Mouse (Mus musculus): ENCODE results near the gene Atp8b3. TPM values are rescaled to one million over a fixed set of nuclear protein-coding genes. Genes with fewer than 3 reads are reported as not detected.

Atp8b3 gene
- polyA plus RNA-seq (2012; rRNA removed) (0.01 and 0.02 TPM in 2 replicates), polyA plus RNA-seq (2014; fragmentation: Nextera tagmentation; extraction: Ambion mirVana) (0.05 TPM in 1 of 2 replicates, not detected in the other)

DNA sequence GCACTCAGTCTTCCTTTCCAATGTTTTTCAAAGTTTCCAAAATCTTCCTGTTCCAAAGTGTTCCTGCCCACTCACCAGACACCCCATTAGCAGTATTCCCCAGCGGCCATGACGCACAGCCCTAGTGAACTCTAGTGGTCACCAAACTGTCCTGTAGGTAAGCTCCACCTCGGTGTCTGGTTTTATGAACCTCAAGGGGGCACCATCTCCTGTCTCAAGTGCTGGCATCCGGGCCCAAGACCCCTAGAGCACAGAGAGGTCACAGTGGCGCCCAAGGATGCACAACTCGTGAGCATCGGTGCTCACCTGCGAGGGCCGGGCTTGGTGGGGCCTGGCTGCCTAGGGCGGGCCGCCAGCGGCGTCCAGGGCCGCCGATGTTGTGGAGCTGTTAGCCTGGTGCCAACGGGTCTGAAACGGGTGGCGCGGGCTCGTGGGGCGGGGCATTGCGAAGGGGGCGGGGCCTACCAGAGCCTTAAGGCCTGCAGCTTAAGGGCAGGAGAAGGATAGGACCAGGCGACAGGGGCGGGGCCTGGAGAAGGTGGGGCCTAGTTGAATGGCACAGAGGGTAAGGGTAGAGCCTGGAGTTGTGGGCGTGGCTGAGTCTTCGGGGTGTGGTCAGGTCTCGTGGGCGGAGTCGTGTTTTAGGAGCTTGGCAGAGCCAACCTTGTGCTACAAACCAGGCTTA is at the start of gene Atp8b3:
Gene Atp8b3, minus strand, starts transcription at position 415 of the 685 bp plus-strand sequence.
- H3K27ac ChIP-seq: peak within 1 kb of the TSS; percentile 58

DNA sequence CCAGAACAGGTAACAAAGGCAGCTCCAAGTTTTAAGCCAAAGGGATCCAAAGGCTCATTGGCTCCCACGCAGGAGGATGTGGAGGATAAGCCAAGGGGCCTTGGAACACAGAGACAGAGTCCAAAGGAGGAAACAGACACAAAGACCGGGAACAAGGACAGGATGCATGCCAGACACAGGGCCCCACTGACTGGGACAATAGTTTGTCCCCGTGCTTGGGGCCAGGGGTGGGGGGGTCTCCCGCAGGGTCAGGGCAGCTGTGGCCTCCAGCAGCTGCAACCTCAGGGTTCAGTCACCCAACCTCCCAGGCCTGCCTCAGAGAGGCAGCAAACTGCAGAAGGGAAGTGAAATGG is 48.4 kb upstream of the Atp8b3 start:
- H3K36me3 ChIP-seq (replicated peaks; ENCODE audit: control insufficient read depth, insufficient read depth, low read depth): peaks cover 2% of the 10 kb centered on the region
- no peaks in the 10 kb centered on the region for H3K9me3 ChIP-seq (ENCODE audit: control insufficient read depth, low read length)
- H3K4me2 ChIP-seq (ENCODE audit: low read depth): no peak overlapping the region
- H3K9ac ChIP-seq (replicated peaks): no peak overlapping the region
- peaks cover 14 to 23% of the 10 kb centered on the region in 2 experiments for H3K4me1 ChIP-seq (replicated peaks; ENCODE audit: control insufficient read depth in 2 of 2, insufficient read depth in 2 of 2, low read length in 1 of 2)
- WGBS (ENCODE audit: insufficient replicate concordance): 58% methylated on average over 4 of the region's 4 CpGs
- ATAC-seq (ENCODE audit: insufficient read depth): no peak
- no peak for DNase-seq (ENCODE audit: low read depth in 3 of 3, low spot score in 3 of 3)
- no peaks in the 10 kb centered on the region for H3K27me3 ChIP-seq (ENCODE audit: control insufficient read depth, insufficient read depth, low read length)
- no peak for TF ChIP-seq CTCF (IDR thresholded peaks at IDR 0.05; ENCODE audit: low read depth)
- no peak for TF ChIP-seq EP300 (IDR thresholded peaks at IDR 0.05; ENCODE audit: low read depth)
- H3K4me3 ChIP-seq (ENCODE audit: insufficient read depth in 1 of 2, low read depth in 2 of 2, low read length in 2 of 2): no peak overlapping the region
- H3K27ac ChIP-seq: no peak overlapping the region

More for the DNA sequence above, at the start of gene Atp8b3:
- DNase-seq (ENCODE audit: low read depth in 3 of 3, low spot score in 3 of 3) (peak; percentile 97 to 99 (median 98)), ATAC-seq (ENCODE audit: insufficient read depth) (peak; percentile 94)
- Histone ChIP-seq H3K9ac (replicated peaks) (peak within 1 kb of the TSS; percentile 35), H3K36me3 (replicated peaks; ENCODE audit: control insufficient read depth, insufficient read depth, low read depth) (peaks cover 23% of the 10 kb centered on the region), H3K4me2 (ENCODE audit: low read depth) (peak within 1 kb of the TSS; percentile 69), H3K4me1 (replicated peaks; ENCODE audit: control insufficient read depth in 2 of 2, insufficient read depth in 2 of 2, low read length in 1 of 2) (peaks cover 31 to 46% of the 10 kb centered on the region in 2 experiments), H3K27me3 (ENCODE audit: control insufficient read depth, insufficient read depth, low read length) (no peaks in the 10 kb centered on the region), H3K4me3 (ENCODE audit: insufficient read depth in 1 of 2, low read depth in 2 of 2, low read length in 2 of 2) (peak within 1 kb of the TSS; percentile 43 to 48), H3K9me3 (ENCODE audit: control insufficient read depth, low read length) (no peaks in the 10 kb centered on the region)
- no peak for TF ChIP-seq EP300 (IDR thresholded peaks at IDR 0.05; ENCODE audit: low read depth)
- TF ChIP-seq CTCF (IDR thresholded peaks at IDR 0.05; ENCODE audit: low read depth): peak; percentile 71
- 2% methylated on average over 30 of the region's 30 CpGs for WGBS (ENCODE audit: insufficient replicate concordance)

DNA sequence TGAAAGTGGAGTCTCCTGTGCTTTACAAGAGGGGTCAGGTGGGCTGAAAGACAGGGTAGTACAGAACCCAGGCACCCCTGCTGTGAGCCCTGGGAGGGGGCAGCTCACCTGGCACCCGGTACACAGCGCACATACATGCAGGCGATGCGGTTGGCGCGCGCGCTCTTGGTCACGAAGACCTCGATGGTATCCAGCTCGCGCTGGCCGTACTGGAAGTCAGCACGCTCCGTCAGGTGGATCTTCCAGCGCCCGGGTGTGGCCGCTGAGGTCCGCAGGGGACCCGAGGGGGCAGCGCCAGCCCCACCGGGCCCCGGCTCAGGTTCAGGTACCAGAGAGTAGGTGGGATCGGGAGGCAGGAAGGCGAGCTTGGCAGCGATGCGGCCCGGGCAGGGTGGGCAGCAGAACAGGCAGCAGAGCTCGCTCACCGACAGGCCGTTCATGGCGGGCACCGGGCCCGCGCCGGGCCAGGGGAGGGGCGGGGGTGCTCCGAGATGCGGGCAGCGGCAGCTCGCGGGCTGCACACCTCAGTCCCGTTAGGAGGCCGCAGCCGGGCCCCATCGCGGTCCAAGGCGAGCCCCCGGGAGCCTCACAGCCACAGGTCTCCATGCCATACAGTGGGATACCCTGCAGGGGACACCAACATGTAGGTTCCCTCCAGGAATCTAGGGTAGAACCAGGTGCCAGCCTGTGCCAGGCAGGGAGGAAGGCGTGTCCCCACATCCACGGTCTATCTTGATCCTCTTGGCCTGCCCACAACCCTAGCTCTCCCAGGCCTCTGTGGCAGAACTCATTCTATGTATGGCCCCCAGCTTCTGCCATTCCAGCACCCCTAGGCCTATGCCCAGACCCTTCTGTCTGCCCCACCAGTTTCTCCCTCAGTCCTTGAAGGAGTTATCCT is 47.7 kb upstream of the Atp8b3 start:
- no peak overlapping the region for H3K4me2 ChIP-seq (ENCODE audit: low read depth)
- 90% methylated on average over 44 of the region's 51 CpGs for WGBS (ENCODE audit: insufficient replicate concordance)
- DNase-seq (ENCODE audit: low read depth in 3 of 3, low spot score in 3 of 3) (no peak), ATAC-seq (ENCODE audit: insufficient read depth) (no peak)
- H3K27ac ChIP-seq: no peak overlapping the region
- no peaks in the 10 kb centered on the region for H3K9me3 ChIP-seq (ENCODE audit: control insufficient read depth, low read length)
- H3K4me1 ChIP-seq (replicated peaks; ENCODE audit: control insufficient read depth in 2 of 2, insufficient read depth in 2 of 2, low read length in 1 of 2): peaks cover 14 to 23% of the 10 kb centered on the region in 2 experiments
- H3K36me3 ChIP-seq (replicated peaks; ENCODE audit: control insufficient read depth, insufficient read depth, low read depth): peaks cover 2% of the 10 kb centered on the region
- TF ChIP-seq CTCF (IDR thresholded peaks at IDR 0.05; ENCODE audit: low read depth): no peak
- TF ChIP-seq EP300 (IDR thresholded peaks at IDR 0.05; ENCODE audit: low read depth): no peak
- H3K9ac ChIP-seq (replicated peaks): no peak overlapping the region
- no peaks in the 10 kb centered on the region for H3K27me3 ChIP-seq (ENCODE audit: control insufficient read depth, insufficient read depth, low read length)
- no peak overlapping the region for H3K4me3 ChIP-seq (ENCODE audit: insufficient read depth in 1 of 2, low read depth in 2 of 2, low read length in 2 of 2)

DNA sequence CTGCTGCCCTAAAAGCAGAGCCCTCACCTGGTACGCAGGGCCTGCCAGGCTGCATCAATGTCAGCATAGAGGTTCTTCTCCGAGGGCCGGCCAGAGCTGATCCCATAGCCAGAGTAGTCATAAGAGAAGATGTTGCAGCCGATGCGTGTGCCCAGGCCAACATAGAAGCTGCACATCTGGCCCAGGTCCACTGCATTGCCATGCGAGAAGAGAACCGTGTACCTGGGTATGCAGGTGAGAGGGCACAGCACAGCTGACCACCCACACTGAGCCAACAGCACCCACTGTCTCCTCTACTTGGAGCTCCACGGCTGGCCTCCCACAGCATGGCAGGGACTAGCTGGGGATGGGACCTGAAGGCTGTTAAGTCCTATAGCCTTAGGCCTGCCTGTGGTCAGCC is 46.7 kb upstream of the Atp8b3 start:
- no peaks in the 10 kb centered on the region for H3K27me3 ChIP-seq (ENCODE audit: control insufficient read depth, insufficient read depth, low read length)
- H3K27ac ChIP-seq: no peak overlapping the region
- no peak overlapping the region for H3K4me2 ChIP-seq (ENCODE audit: low read depth)
- ATAC-seq (ENCODE audit: insufficient read depth): no peak
- H3K36me3 ChIP-seq (replicated peaks; ENCODE audit: control insufficient read depth, insufficient read depth, low read depth): peaks cover 2% of the 10 kb centered on the region
- no peak overlapping the region for H3K9ac ChIP-seq (replicated peaks)
- no peak overlapping the region for H3K4me3 ChIP-seq (ENCODE audit: insufficient read depth in 1 of 2, low read depth in 2 of 2, low read length in 2 of 2)
- 88% methylated on average over 8 of the region's 8 CpGs for WGBS (ENCODE audit: insufficient replicate concordance)
- TF ChIP-seq CTCF (IDR thresholded peaks at IDR 0.05; ENCODE audit: low read depth) (no peak), EP300 (IDR thresholded peaks at IDR 0.05; ENCODE audit: low read depth) (no peak)
- H3K9me3 ChIP-seq (ENCODE audit: control insufficient read depth, low read length): no peaks in the 10 kb centered on the region
- DNase-seq (ENCODE audit: low read depth in 3 of 3, low spot score in 3 of 3): no peak
- H3K4me1 ChIP-seq (replicated peaks; ENCODE audit: control insufficient read depth in 2 of 2, insufficient read depth in 2 of 2, low read length in 1 of 2): peaks cover 9 to 21% of the 10 kb centered on the region in 2 experiments

Data from liver, embryonic 14.5 days (tissue).